Mouse (Mus musculus): ENCODE results near the gene Sertad4.

Sertad4 gene

GRCm38 (mm10) chr1:192800338-192800737 is 55.2 kb downstream of the Sertad4 start:
- no peak for DNase-seq

- no peak for DNase-seq
Observed at GRCm38 (mm10) chr1:192799165-192799991, 56.2 kb downstream of the Sertad4 start.

GRCm38 (mm10) chr1:192798212-192799164 is 57.1 kb downstream of the Sertad4 start:
- peak; percentile 87 for DNase-seq

- DNase-seq, result no peak
Observed at GRCm38 (mm10) chr1:192797011-192797274, 58.6 kb downstream of the Sertad4 start.

GRCm38 (mm10) chr1:192796201-192797010 is 59.1 kb downstream of the Sertad4 start:
- DNase-seq, result peak; percentile 42

GRCm38 (mm10) chr1:192794957-192795745 is 60.4 kb downstream of the Sertad4 start:
- DNase-seq, result no peak
